Mouse (Mus musculus) forebrain, postnatal 0 days (tissue): ENCODE data around the gene Pold1. TPM values are rescaled to one million over a fixed set of nuclear protein-coding genes. Genes with fewer than 3 reads are reported as not detected.

Experiments
- ATAC-seq: fragments of 200-750 bp; cut with Nextera tagmentation; 2 replicates; pipeline ENCODE4 v1.8.0; 2017; ENCODE audit warnings: mild to moderate bottlenecking, moderate library complexity
- DNase-seq: peaks from one replicate; pipeline ENCODE4 v3.0.0-alpha.2; 2015
- H3K27ac ChIP-seq: fragments of 300-500 bp; sonication (generic); 2 replicates; pipeline ENCODE4 v1.5.1; 2014; ENCODE audit warnings: low read depth, mild to moderate bottlenecking, antibody characterized with exemption, low read length, moderate library complexity, mixed read lengths
- H3K27me3 ChIP-seq: fragments of 300-500 bp; sonication (generic); 2 replicates; pipeline ENCODE4 v1.6.1; 2014; ENCODE audit warnings: mild to moderate bottlenecking, low read length, mixed read lengths; ENCODE audit not compliant: insufficient read depth
- H3K36me3 ChIP-seq: fragments of 300-500 bp; sonication (generic); 2 replicates; pipeline ENCODE4 v1.6.1; 2014; ENCODE audit warnings: mild to moderate bottlenecking, moderate library complexity; ENCODE audit not compliant: insufficient read depth
- H3K4me1 ChIP-seq: fragments of 300-500 bp; sonication (generic); 2 replicates; pipeline ENCODE4 v1.6.1; 2014; ENCODE audit warnings: antibody characterized with exemption; ENCODE audit not compliant: insufficient read depth
- H3K4me2 ChIP-seq: fragments of 300-500 bp; sonication (generic); 2 replicates; pipeline ENCODE4 v1.6.1; 2014; ENCODE audit warnings: low read depth, mild to moderate bottlenecking, moderate library complexity
- H3K4me3 ChIP-seq: fragments of 300-500 bp; sonication (generic); 2 replicates; pipeline ENCODE4 v1.5.1; 2014; ENCODE audit warnings: low read depth, low read length, mixed read lengths
- H3K9ac ChIP-seq: fragments of 300-500 bp; sonication (generic); 2 replicates; pipeline ENCODE4 v1.6.1; 2014; ENCODE audit warnings: mild to moderate bottlenecking
- H3K9me3 ChIP-seq: fragments of 300-500 bp; sonication (generic); 2 replicates; pipeline ENCODE4 v1.6.1; 2016; ENCODE audit warnings: low read length
- CTCF ChIP-seq: sonication (generic); IDR thresholded peaks from 2 replicates; pipeline ENCODE4 v1.5.1; 2016; ENCODE audit warnings: antibody characterized with exemption, control low read depth, low read depth
- WGBS: fragments of 180-500 bp; shearing (Covaris S2); extraction: QIAGEN DNeasy Blood & Tissue Kit; methylation state at CpG from one replicate; pipeline ENCODE4 v1.1.7; 2014; 5-methylcytosine and 5-hydroxymethylcytosine counted together
- polyA plus RNA-seq: library from polyadenylated mRNA; unstranded; fragments of >200 nt; fragmentation: Nextera tagmentation; extraction: Ambion mirVana; gene quantifications from 2 replicates; pipeline ENCODE4 v1.2.1, GENCODE M21; 2015
- total RNA-seq: library from RNA; depleted of rRNA; stranded (reverse); fragments of >200 nt; gene quantifications from 2 replicates; pipeline ENCODE4 v1.2.3, GENCODE M21; 2014

Gene Pold1
- total and polyA plus RNA-seq, 2 experiments from 2014 or later: 14.2 to 16.2 TPM

DNA sequence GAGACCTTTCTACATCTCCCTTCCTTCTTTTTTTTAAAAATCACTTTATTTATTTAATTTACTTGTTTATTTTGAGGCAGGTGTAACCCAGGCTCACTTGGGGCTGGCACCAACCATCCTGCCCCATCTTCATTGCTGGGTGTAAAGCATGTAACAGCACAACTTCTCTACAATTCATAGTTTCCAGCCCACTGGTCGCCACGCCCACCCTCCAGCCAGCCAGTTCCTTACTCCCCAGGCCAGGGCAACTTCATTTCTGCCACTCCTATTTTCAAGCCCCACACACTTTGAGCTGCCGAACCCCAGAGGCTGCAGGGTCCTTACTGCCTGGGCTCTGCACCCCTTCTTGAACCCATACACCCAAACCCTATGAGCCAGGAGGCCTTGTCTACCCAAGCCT, 27.7 kb downstream of the Pold1 start:
- H3K9me3 ChIP-seq: no peaks in the 10 kb centered on the region
- H3K27me3 ChIP-seq: no peaks in the 10 kb centered on the region
- TF ChIP-seq CTCF: no peak
- no peak overlapping the region for H3K4me3 ChIP-seq
- H3K4me2 ChIP-seq: no peak overlapping the region
- no peaks in the 10 kb centered on the region for H3K4me1 ChIP-seq
- ATAC-seq: no peak
- no peaks in the 10 kb centered on the region for H3K36me3 ChIP-seq
- WGBS: 78% methylated on average over 3 of the region's 3 CpGs
- H3K27ac ChIP-seq: no peak overlapping the region
- no peak for DNase-seq
- no peak overlapping the region for H3K9ac ChIP-seq

DNA sequence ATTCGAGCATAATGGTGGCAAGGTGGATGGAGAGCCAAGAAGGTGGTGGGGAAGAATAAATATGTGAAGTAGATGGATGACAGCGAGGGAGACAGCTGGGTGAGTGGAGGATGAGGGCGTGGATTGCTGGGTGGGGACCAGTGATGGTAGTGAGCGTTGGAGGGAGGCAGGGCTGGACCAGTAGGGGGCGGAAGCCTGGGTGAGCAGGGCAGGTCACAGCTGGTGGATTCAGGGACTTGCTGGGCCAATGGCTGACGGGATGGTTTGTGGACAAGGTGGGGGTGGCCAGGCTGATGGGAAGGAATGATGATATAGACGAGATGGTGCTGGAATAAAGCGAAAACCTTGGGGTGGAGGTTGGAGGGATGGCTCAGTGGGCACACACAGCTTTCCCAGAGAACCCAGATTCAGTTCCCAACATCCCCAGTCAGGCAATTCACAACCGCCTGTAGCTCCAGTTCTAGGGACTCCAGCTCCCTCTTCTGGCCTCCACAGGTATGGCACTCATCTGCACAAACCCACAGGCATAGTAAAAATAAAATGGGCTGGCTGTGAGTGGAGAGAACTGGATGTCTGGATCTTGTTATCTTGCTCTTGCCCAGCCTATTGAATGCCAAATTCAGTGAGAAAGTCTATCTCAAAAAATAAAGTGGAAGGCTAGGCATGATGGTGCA, 29.3 kb downstream of the Pold1 start:
- Histone ChIP-seq H3K4me3 (no peak overlapping the region), H3K9me3 (no peaks in the 10 kb centered on the region), H3K36me3 (no peaks in the 10 kb centered on the region), H3K27me3 (no peaks in the 10 kb centered on the region; the same call in 1 of the 2 replicates), H3K4me2 (no peak overlapping the region), H3K9ac (no peak overlapping the region), H3K4me1 (no peaks in the 10 kb centered on the region), H3K27ac (no peak overlapping the region)
- 79% methylated on average over 9 of the region's 9 CpGs for WGBS
- ATAC-seq: no peak
- no peak for DNase-seq
- peak; percentile 6; the same call in 1 of the 2 replicates for TF ChIP-seq CTCF

DNA sequence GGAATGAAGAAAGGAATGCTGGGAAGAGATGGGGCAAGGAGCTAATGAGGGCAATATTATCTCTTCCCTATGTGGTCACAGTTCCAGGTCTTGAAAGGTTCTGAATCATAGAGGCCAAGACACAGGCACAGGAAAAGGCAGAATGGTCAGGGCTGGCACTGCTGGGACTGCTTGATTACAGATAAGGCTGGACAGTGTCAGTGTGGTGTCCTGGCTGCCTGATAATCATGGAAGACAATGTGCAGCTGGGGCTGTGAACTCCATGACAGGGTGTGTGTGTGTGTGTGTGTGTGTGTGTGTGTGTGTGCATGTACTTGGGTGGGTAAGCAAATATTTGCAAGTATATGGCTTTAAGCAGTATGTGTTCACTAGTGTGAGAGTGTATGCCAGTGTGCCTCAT, 41.2 kb downstream of the Pold1 start:
- H3K27ac ChIP-seq: no peak overlapping the region
- no peaks in the 10 kb centered on the region for H3K9me3 ChIP-seq
- no peak overlapping the region for H3K4me3 ChIP-seq
- no peak for TF ChIP-seq CTCF
- H3K27me3 ChIP-seq: no peaks in the 10 kb centered on the region; the same call in 1 of the 2 replicates
- no peak overlapping the region for H3K9ac ChIP-seq
- H3K4me2 ChIP-seq: no peak overlapping the region
- ATAC-seq (no peak), DNase-seq (no peak)
- H3K36me3 ChIP-seq: no peaks in the 10 kb centered on the region
- no peaks in the 10 kb centered on the region for H3K4me1 ChIP-seq

DNA sequence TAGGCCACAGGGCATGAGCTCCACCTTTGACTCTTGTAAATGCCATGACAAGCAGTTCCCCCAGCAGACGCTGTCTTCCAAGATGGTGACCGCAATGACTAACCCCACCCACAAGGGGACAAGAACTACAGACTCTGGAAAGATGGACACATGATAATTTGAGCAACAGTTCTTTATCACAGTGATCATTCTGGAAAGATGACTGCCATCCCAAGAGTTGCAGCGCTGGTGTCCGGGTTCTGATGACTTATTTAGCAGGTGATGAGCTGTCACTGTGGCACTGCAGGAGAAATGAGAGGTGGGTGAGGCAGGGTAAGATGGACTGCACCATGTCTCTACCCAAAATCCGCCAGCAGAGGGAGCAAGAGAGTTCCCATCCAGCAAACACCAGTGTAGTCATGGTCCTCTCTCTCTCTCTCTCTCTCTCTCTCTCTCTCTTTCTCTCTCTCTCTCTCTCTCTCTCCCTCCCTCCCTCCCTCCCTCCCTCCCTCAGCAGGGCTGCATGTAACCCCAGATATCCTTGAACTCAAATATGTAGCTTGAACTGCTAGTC, 47.0 kb downstream of the Pold1 start:
- Histone ChIP-seq H3K27ac (no peak overlapping the region), H3K9ac (no peak overlapping the region), H3K36me3 (no peaks in the 10 kb centered on the region; the same call in 1 of the 2 replicates), H3K9me3 (no peaks in the 10 kb centered on the region), H3K4me2 (no peak overlapping the region), H3K27me3 (no peaks in the 10 kb centered on the region), H3K4me3 (no peak overlapping the region), H3K4me1 (peaks cover 4% of the 10 kb centered on the region; the same call in 1 of the 2 replicates)
- DNase-seq (peak; percentile 81), ATAC-seq (peak; percentile 81)
- 36% methylated on average over 5 of the region's 5 CpGs for WGBS
- peak; percentile 78 for TF ChIP-seq CTCF

DNA sequence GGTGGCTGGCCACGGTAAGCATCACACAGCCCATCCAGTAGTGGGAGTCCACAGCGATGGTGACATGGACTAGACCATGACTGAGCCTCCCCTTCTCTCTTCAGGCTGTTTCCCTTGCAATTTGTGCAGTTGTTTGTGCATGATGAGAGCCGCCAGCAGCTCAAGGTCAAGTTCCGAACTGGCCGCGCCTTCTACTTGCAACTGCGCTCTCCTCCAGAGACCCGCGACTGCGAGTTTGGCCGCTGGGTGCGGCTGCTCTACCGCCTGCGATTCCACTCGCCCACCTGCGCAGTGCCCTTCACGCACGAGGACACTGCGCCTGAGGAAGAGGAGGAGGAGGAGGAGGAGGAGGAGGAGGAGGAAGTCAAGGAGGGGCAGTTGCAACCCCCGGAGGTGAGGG, 48.6 kb downstream of the Pold1 start:
- no peaks in the 10 kb centered on the region for H3K27me3 ChIP-seq
- no peak overlapping the region for H3K9ac ChIP-seq
- H3K4me3 ChIP-seq: no peak overlapping the region
- no peaks in the 10 kb centered on the region; the same call in 1 of the 2 replicates for H3K36me3 ChIP-seq
- DNase-seq: no peak
- ATAC-seq: no peak
- 69% methylated on average over 20 of the region's 20 CpGs for WGBS
- no peak overlapping the region for H3K27ac ChIP-seq
- no peak overlapping the region for H3K4me2 ChIP-seq
- H3K4me1 ChIP-seq: peaks cover 13% of the 10 kb centered on the region
- no peak for TF ChIP-seq CTCF
- H3K9me3 ChIP-seq: no peaks in the 10 kb centered on the region

DNA sequence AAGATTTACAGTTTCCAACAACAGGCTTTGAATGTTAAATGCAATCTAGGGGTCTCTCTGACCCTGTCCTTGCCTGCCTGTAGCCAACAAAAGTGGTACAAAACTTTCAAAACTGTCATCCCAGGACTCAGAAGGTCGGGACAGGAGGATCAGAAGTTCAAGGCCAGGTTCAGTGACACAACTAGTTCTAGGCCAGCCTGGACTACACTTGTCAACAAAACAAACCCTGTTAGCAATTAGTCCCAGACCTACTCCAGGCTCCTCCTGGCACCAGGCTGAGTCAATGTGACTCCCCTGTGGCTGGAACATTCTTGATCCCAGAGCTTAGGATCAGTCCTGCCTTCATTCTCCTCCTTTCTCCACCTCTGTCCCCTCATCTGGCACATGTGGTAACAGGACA, 49.7 kb downstream of the Pold1 start:
- no peak overlapping the region for H3K4me3 ChIP-seq
- no peaks in the 10 kb centered on the region for H3K9me3 ChIP-seq
- H3K4me1 ChIP-seq: peaks cover 17% of the 10 kb centered on the region
- no peak for DNase-seq
- no peak overlapping the region for H3K9ac ChIP-seq
- no peak overlapping the region for H3K4me2 ChIP-seq
- no peaks in the 10 kb centered on the region; the same call in 1 of the 2 replicates for H3K36me3 ChIP-seq
- 83% methylated on average over 1 of the region's 1 CpGs for WGBS
- TF ChIP-seq CTCF: no peak
- no peaks in the 10 kb centered on the region for H3K27me3 ChIP-seq
- no peak for ATAC-seq
- H3K27ac ChIP-seq: no peak overlapping the region

DNA sequence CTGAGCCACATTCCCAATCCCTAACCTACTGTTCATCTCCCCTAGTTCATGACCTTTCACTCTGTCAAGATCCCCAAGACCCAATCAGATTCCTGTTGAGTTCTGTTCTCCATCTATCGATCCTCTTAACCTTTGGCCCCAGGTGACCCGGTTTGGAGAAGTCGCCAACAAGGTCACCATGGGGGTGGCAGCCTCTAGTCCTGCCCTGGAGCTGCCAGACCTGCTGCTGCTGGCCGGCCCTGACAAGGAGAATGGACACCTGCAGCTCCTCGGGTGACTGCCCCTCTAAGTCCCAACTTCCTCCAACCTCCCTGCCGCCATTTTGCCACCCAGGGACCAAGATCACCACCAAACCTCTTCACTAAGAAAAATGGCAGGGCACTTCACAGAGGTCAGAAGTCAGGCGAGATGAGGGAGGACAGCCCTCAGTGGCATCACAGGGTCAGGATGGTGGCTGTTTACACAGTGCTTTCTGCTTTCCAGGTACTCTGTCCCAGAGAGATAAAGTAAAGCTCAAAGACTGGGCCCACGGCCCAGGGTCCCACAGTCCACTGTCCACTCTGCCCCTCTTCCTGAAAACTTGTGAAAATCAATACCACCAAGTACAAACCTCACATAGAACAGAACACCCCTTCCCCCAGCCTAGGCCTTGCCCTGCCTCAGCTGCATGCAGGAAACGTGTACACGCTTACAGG, 51.1 kb downstream of the Pold1 start:
- WGBS: 83% methylated on average over 10 of the region's 10 CpGs
- H3K27ac ChIP-seq: peak overlapping the region; percentile 99
- peak overlapping the region; percentile 88 for H3K4me3 ChIP-seq

More for the DNA sequence above, 51.1 kb downstream of the Pold1 start:
- Histone ChIP-seq H3K4me2 (peak overlapping the region; percentile 70), H3K9me3 (no peaks in the 10 kb centered on the region), H3K36me3 (peaks cover 9% of the 10 kb centered on the region), H3K4me1 (peaks cover 17% of the 10 kb centered on the region), H3K9ac (peak overlapping the region; percentile 98), H3K27me3 (no peaks in the 10 kb centered on the region)
- DNase-seq (no peak), ATAC-seq (no peak)
- no peak for TF ChIP-seq CTCF
